Mouse (Mus musculus) urinary bladder, postnatal 14 days (tissue): ENCODE results near the gene Hip1.
"Not testable (repeated sequence)": the region's sequence is repeated elsewhere in the genome, so short reads cannot be mapped to it uniquely, and the experiment has no call there.

ENCODE experiments used
- DNase-seq: peaks from one replicate; pipeline ENCODE4 v3.0.0; 2021; ENCODE audit warnings: low spot score

The Hip1 gene

DNA sequence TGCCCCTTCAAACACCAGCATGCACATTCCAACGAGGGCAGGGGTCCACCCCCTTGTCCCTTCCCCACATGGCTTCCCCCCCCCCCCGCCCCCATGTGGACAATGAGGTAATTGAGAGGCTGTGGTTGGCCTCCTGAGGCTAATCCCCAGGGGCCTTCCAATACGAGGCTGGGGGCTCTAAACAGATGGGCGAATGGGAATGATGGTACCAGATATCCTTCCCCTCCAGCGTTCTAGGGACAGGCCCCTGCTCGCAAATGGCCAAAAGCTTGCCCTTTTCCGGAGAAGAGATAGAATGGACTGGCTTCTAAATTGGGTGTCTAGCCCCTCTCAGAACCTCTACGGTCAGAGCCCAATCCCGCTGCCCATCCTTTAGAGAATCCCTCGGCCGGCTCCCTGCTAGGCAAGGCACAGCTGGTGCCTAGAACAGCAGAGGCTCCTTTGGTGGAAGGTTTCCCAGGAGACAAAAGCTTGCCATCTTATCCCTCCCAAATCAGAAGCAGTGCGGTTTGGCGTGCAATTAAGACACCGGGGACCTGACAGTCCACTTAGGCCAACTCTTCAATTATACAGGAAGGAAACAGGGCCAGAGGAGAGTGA lies 55.1 kb downstream of the Hip1 start:
- no peak for DNase-seq

GRCm38 (mm10) chr5:135488881-135489694 lies 55.8 kb downstream of the Hip1 start:
- peak; percentile 50 for DNase-seq

- DNase-seq = no peak
Observed at GRCm38 (mm10) chr5:135488222-135488880, 56.6 kb downstream of the Hip1 start.

- no peak for DNase-seq
Observed at GRCm38 (mm10) chr5:135485289-135485688, 59.6 kb downstream of the Hip1 start.

GRCm38 (mm10) chr5:135483865-135484264 lies 61.1 kb downstream of the Hip1 start:
- DNase-seq = not testable (repeated sequence)

GRCm38 (mm10) chr5:135478877-135479600 lies 65.9 kb downstream of the Hip1 start:
- DNase-seq = no peak

GRCm38 (mm10) chr5:135476199-135476598 lies 68.7 kb downstream of the Hip1 start:
- no peak for DNase-seq

GRCm38 (mm10) chr5:135472405-135472804 lies 72.5 kb downstream of the Hip1 start:
- DNase-seq = no peak

GRCm38 (mm10) chr5:135471747-135472146 lies 73.2 kb downstream of the Hip1 start:
- DNase-seq = no peak

GRCm38 (mm10) chr5:135468280-135468679 lies 76.6 kb downstream of the Hip1 start:
- no peak for DNase-seq

GRCm38 (mm10) chr5:135465833-135466291 lies 79.1 kb downstream of the Hip1 start:
- DNase-seq = no peak

DNA sequence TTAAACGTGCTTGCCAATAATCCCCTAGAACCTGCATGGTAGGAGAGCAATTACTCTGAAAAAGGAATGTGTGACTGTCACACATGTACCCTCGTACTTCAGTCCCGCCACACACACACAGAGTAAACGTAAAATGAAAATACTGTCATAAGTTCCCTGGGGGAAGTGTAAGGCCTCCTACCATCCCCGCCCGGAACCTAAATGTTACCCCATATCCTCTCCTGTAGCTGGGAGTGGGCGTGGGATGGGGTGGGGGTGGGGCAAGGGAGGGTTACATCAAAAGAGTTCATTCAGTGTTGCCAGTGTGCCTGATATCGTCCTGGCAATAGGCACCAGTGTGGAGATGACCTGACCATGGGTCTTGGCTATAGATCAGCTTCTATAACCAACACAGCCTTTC lies 81.5 kb downstream of the Hip1 start:
- DNase-seq = no peak

DNA sequence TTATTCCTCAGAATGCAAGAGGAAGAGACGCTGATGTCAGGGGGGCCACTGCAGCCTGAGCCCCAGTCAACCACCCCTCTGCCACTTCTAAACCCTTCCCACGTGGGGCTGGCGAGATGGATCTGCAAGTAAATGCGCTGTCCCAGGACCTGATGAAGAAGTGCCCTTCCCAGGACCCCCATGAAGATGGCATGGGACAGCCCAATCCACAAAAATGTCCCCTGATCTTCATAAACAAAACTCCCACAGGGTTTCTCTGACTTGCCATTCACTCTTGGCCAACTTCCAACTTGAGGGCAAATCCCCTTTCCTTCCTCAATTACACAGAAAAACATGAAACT lies 84.1 kb downstream of the Hip1 start:
- no peak for DNase-seq

GRCm38 (mm10) chr5:135460152-135460832 lies 84.6 kb downstream of the Hip1 start:
- DNase-seq = no peak

GRCm38 (mm10) chr5:135459486-135459885 lies 85.4 kb downstream of the Hip1 start:
- DNase-seq = peak; percentile 23

DNA sequence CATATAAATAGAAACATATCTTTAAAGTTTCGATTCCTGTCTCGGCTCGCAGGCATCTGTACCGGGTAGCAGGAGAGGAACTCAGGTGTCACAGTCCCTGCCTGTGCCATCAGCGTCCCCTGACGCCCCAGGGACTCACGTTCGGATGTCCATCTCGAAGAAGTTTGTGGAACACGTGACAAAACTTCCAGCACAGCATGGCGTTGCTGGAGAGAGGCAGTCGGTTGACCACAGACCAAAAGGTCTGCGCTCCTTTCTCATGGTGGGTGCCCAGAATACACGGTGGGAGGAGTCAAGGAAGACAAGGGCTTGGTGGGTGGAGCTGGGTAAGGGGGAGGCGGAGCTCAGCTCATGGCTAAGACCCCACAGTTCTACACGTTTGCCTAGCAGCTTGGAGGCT lies 87.0 kb downstream of the Hip1 start:
- DNase-seq = no peak

DNA sequence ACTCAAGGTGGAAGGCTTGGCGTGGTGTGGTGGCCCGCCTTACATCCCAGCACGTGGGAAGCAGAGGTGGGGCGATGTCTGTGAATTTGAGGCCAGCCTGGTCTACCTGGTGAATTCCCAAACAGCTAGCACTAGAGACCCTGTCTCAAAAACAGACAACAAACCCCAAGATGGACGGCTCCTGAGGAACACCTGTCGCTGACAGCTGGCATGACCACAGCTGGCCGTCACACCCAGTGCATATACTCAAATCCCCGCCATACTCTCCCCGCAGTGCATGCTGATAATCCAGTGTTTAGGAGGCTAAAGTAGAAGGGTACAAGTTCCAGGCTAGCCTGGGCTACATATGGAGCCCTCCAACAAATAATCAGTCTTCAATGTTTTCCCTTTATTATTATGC lies 88.4 kb downstream of the Hip1 start:
- no peak for DNase-seq

DNA sequence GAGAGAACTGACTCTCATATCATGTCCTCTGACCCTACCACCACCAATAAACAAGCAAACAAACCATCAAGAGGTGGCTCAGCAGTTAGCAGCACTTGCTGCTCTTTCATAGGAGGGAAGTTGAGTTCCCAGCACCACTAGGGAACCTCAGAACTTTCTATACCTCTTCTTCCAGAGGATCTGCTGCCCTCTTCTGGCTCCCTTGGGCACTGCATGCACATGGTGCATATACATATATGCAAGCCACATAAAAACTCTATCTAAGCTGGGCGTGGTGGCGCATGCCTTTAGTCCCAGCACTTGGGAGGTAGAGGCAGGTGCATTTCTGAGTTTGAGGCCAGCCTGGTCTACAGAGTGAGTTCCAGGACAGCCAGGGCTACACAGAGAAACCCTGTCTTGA lies 90.7 kb downstream of the Hip1 start:
- no peak for DNase-seq

GRCm38 (mm10) chr5:135451559-135451958 lies 93.4 kb downstream of the Hip1 start:
- not testable (repeated sequence) for DNase-seq

- DNase-seq = no peak
Observed at GRCm38 (mm10) chr5:135451100-135451499, 93.8 kb downstream of the Hip1 start.

GRCm38 (mm10) chr5:135445755-135446154 lies 99.2 kb downstream of the Hip1 start:
- DNase-seq = no peak

DNA sequence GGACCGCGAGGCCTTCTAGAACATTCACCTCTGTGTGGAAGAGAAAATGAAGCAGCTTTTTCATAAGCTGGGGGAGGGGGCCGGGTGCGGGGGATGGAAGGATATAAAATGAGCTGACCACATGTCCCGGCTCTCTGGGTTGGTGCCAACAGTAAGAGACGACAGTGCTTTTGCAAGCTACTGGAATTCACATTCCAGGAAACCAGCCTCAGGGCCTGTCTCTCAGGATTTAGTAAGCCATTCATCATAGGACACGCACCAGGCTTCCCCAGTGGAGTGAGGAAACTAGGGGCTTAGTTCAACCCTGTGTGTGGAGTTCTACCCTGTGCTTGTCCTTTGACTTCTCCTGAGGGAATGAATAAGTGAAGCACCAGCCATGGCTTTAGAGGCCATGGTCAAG lies 102.5 kb downstream of the Hip1 start:
- DNase-seq = no peak
